Mouse (Mus musculus) ES-Bruce4 (cell line): ENCODE data around the gene Ccnk. TPM values are rescaled to one million over a fixed set of nuclear protein-coding genes. Genes with fewer than 3 reads are reported as not detected.

Source experiments
- H3K27ac ChIP-seq: 2 replicates; pipeline ENCODE4 v1.5.1; 2012; ENCODE audit warnings: low read length, inconsistent platforms; ENCODE audit not compliant: insufficient read depth
- H3K27me3 ChIP-seq: 2 replicates; pipeline ENCODE4 v1.6.1; 2012; ENCODE audit warnings: mild to moderate bottlenecking, low read length, inconsistent platforms; ENCODE audit not compliant: control insufficient read depth, poor library complexity, insufficient read depth, severe bottlenecking
- H3K36me3 ChIP-seq: 2 replicates; pipeline ENCODE4 v1.6.1; 2012; ENCODE audit warnings: inconsistent platforms, mild to moderate bottlenecking, low read length, moderate library complexity; ENCODE audit not compliant: control insufficient read depth, poor library complexity, insufficient read depth, severe bottlenecking
- H3K4me1 ChIP-seq: one replicate; pipeline ENCODE4 v1.8.1; 2011; ENCODE audit warnings: low read length; ENCODE audit not compliant: control insufficient read depth, insufficient read depth
- H3K4me3 ChIP-seq: 2 replicates; pipeline ENCODE4 v1.5.1; 2011; ENCODE audit warnings: low read depth, mild to moderate bottlenecking, low read length
- H3K9ac ChIP-seq: 2 replicates; pipeline ENCODE4 v1.6.1; 2012; ENCODE audit warnings: low read depth, mild to moderate bottlenecking, inconsistent platforms; ENCODE audit not compliant: poor library complexity, severe bottlenecking
- H3K9me3 ChIP-seq: replicated peaks from 2 replicates; pipeline ENCODE4 v1.6.1; 2012; ENCODE audit warnings: mild to moderate bottlenecking, low read length, inconsistent platforms; ENCODE audit not compliant: control insufficient read depth, poor library complexity, insufficient read depth, severe bottlenecking
- CTCF ChIP-seq: IDR thresholded peaks from one replicate; pipeline ENCODE4 v1.8.1; 2011; ENCODE audit warnings: low read depth, low read length
- EP300 ChIP-seq: IDR thresholded peaks from 2 replicates; pipeline ENCODE4 v1.6.1; 2011; ENCODE audit warnings: low read depth, low read length; ENCODE audit not compliant: insufficient read depth
- POLR2A ChIP-seq: IDR thresholded peaks from one replicate; pipeline ENCODE4 v1.8.1; 2011; ENCODE audit warnings: low read length; ENCODE audit not compliant: insufficient read depth
- polyA plus RNA-seq: library from polyadenylated mRNA; stranded (reverse); fragments of >200 nt; gene quantifications from 2 replicates; pipeline ENCODE4 v1.2.4, GENCODE M21; 2011; ENCODE audit warnings: low read depth; ENCODE audit not compliant: missing spikeins, insufficient read depth, insufficient read length

Gene Ccnk
- polyA plus RNA-seq, 1 experiment, result 69.8 TPM

GRCm38 (mm10) chr12:108208726-108209438, 29.5 kb downstream of the Ccnk start:
- 0 out of 2 replicates have a peak, but pooled peaks cover 4% of the 10 kb centered on the region for H3K36me3 ChIP-seq
- no peak overlapping the region for H3K4me3 ChIP-seq
- no peak overlapping the region for H3K9ac ChIP-seq
- no peaks in the 10 kb centered on the region for H3K4me1 ChIP-seq
- no peak overlapping the region for H3K27ac ChIP-seq
- no peak for TF ChIP-seq EP300
- peak; percentile 80 for TF ChIP-seq CTCF
- no peak for TF ChIP-seq POLR2A
- no peaks in the 10 kb centered on the region for H3K9me3 ChIP-seq
- H3K27me3 ChIP-seq, result no peaks in the 10 kb centered on the region

- no peaks in the 10 kb centered on the region for H3K4me1 ChIP-seq
- TF ChIP-seq EP300 (no peak), POLR2A (no peak), CTCF (no peak)
- no peak overlapping the region for H3K27ac ChIP-seq
- no peaks in the 10 kb centered on the region for H3K27me3 ChIP-seq
- no peak overlapping the region for H3K9ac ChIP-seq
- H3K9me3 ChIP-seq, result no peaks in the 10 kb centered on the region
- 0 out of 2 replicates have a peak, but pooled peaks cover 4% of the 10 kb centered on the region for H3K36me3 ChIP-seq
- no peak overlapping the region for H3K4me3 ChIP-seq
Measured at GRCm38 (mm10) chr12:108210623-108211022, 31.2 kb downstream of the Ccnk start.

- Histone ChIP-seq H3K4me3 (no peak overlapping the region), H3K4me1 (no peaks in the 10 kb centered on the region), H3K27ac (no peak overlapping the region), H3K27me3 (no peaks in the 10 kb centered on the region), H3K9ac (no peak overlapping the region), H3K9me3 (no peaks in the 10 kb centered on the region), H3K36me3 (no peaks in the 10 kb centered on the region)
- TF ChIP-seq CTCF (no peak), EP300 (no peak), POLR2A (no peak)
Measured at GRCm38 (mm10) chr12:108212071-108212470, 32.7 kb downstream of the Ccnk start.

GRCm38 (mm10) chr12:108212476-108212875, 33.1 kb downstream of the Ccnk start:
- no peaks in the 10 kb centered on the region for H3K9me3 ChIP-seq
- no peak overlapping the region for H3K27ac ChIP-seq
- H3K9ac ChIP-seq, result no peak overlapping the region
- TF ChIP-seq CTCF (no peak), EP300 (no peak), POLR2A (no peak)
- no peaks in the 10 kb centered on the region for H3K4me1 ChIP-seq
- no peaks in the 10 kb centered on the region for H3K27me3 ChIP-seq
- H3K4me3 ChIP-seq, result no peak overlapping the region
- no peaks in the 10 kb centered on the region for H3K36me3 ChIP-seq

GRCm38 (mm10) chr12:108213090-108214041, 34.0 kb downstream of the Ccnk start:
- no peaks in the 10 kb centered on the region for H3K27me3 ChIP-seq
- no peak overlapping the region for H3K4me3 ChIP-seq
- no peaks in the 10 kb centered on the region for H3K36me3 ChIP-seq
- no peak overlapping the region for H3K9ac ChIP-seq
- H3K9me3 ChIP-seq, result no peaks in the 10 kb centered on the region
- TF ChIP-seq EP300 (no peak), CTCF (no peak), POLR2A (no peak)
- no peaks in the 10 kb centered on the region for H3K4me1 ChIP-seq
- no peak overlapping the region for H3K27ac ChIP-seq

- H3K36me3 ChIP-seq, result no peaks in the 10 kb centered on the region
- H3K4me1 ChIP-seq, result no peaks in the 10 kb centered on the region
- no peak overlapping the region for H3K4me3 ChIP-seq
- no peak for TF ChIP-seq CTCF
- TF ChIP-seq EP300, result no peak
- TF ChIP-seq POLR2A, result no peak
- no peak overlapping the region for H3K9ac ChIP-seq
- H3K27ac ChIP-seq, result no peak overlapping the region
- no peaks in the 10 kb centered on the region for H3K9me3 ChIP-seq
- no peaks in the 10 kb centered on the region for H3K27me3 ChIP-seq
Measured at GRCm38 (mm10) chr12:108215090-108215489, 35.7 kb downstream of the Ccnk start.
